Mouse (Mus musculus) layer of hippocampus, postnatal 14 days (tissue): ENCODE data around the gene Tmem252. TPM values are rescaled to one million over a fixed set of nuclear protein-coding genes. Genes with fewer than 3 reads are reported as not detected.

Source experiments
- DNase-seq, 2 experiments: peaks; one replicate each; pipeline ENCODE4 v3.0.0; 2021 to 2022; ENCODE audit warnings: low spot score in 2 of 2, mixed read lengths in 1 of 2
- long read RNA-seq, 2 experiments: library from polyadenylated mRNA; stranded (forward); transcript quantifications; one replicate each; pipeline ENCODE4 v2.0.0; 2021
- total RNA-seq, 2 experiments: library from RNA; stranded (reverse); gene quantifications; 2 replicates each; pipeline ENCODE4 v1.2.3; 2021

The Tmem252 gene
- 1 to 10 TPM in 1 of 2 experiments, under 1 TPM in 1; 0.52 to 1.2 TPM for total RNA-seq
- long read RNA-seq, experiment 1, full-length matches to known transcripts = 4 of 5 reads
- long read RNA-seq, experiment 1, partial matches to known transcripts = 0 of 5 reads
- long read RNA-seq, experiment 1, other reads (novel, unspliced or antisense) = 1 of 5 reads
- long read RNA-seq, experiment 2, full-length matches to known transcripts = 9 of 11 reads
- long read RNA-seq, experiment 2, partial matches to known transcripts = 0 of 11 reads
- long read RNA-seq, experiment 2, other reads (novel, unspliced or antisense) = 2 of 11 reads

DNA sequence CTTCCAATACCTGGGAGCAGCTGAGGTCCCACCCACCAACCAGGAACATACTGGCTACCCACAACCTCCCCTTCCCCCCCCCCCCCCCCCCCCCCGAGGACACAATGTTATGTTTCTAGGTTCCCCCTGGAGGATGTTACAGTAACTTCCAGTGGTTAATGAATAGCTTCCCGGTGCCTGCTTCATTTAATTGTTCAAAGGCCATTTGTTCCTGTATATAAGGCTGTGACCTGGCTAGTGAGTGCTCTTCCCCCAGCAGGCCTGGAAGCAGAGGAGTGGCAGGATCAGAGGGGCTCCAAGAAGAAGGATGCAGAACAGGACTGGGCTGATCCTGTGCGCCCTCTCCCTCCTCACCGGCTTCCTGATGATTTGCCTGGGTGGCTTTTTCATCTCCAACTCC lies at the start of gene Tmem252:
Tmem252 (plus strand) TSS at position 247 of the 400 bp plus-strand sequence.
- DNase-seq = no peak

DNA sequence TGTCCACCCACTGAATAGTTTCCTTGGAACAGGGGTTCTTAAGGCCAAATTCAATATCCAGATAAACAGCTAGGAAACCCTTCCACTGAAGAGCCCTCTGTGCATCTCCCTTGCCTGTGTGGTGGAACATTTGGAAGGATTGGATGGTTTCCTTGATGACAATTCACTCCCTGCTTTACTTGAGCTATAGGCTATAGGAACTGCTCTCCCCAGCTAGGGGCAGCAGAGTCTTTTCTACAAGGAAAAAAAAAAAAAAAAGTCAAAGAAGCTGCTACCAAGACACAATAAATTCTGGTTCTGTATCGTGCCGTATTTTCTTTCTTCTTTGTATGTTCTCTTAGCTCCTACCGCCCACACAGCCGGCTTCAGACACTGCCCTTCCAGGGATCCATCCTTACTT lies 45.8 kb upstream of the Tmem252 start:
- DNase-seq = no peak

DNA sequence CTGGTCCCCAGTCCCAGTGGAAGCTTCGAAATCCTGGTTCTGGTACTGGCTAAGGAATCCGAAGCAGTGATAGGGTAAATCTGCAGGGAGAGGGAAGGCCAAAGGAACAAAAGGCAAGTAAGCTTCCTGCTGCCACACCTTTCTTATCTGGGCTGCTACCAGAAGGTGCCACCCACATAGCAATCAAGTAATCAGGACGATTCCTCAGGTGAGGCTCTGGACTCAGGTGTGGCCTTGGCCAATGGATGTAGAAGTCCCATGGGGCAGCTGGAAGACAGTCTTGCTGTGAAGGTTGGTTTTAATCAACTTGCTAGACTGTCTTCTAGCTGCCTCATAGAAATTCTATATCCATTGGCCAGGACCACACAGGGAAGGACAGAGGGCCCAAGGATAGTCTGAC lies 40.8 kb upstream of the Tmem252 start:
- no peak for DNase-seq

DNA sequence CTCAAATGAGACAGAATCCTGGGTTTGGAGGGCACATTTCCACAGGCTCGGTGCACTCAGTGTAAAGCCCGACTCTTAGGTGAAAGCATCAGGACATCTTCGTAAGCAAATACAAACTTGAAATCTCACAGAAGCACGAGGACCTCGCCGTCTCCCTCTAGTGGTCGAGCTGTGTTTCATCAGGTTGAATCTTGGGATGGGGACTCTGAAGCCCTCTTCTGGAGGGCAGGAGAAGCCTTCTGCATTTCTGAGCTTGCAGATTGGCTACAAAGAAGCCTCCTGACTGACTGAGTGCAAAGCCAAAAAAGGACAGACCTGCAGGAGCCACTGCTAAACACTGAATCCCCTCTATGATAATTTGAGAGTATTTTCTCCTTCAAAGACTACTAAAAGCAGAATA lies 39.2 kb upstream of the Tmem252 start:
- DNase-seq = peak; percentile 58 to 77

DNA sequence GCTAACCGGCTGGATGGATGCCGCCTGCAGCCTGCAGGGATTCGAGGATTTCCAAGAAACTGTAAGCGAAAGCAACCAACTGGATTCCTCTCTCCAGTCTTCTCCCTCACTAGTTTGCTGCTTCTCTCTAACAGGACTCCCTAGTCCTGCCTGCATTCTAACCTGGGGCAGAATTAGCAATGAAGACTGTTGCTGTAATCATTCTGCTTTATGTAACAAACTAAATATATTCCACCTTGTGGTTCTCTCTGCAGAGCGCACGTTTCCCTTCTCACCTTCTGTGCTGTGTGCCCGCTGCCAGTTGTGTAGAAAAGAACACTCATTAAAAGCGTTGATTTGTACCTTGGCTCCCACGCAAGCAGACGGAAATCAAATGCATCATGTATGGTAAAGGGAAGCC lies 37.2 kb upstream of the Tmem252 start:
- DNase-seq = peak in 1 of 2 experiments; percentile 31

DNA sequence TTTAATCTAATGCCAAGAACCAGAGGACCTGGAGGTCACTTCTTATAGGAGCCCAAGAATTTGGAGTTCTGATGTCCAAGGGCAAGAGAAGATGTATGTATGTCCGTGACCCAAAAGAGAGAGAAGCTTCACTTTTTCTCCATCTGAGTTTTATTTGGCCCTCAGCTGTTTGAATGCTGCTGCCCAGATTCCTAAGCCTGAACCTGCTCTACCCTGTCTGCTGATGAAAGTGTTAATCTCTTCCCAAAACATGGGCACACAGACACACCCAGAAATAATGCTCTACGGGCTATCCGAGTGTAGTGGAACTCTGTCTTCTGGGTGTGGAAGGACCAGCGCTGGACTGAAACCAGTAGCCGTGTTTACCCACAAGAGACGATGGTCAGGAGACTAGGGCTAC lies 35.8 kb upstream of the Tmem252 start:
- no peak for DNase-seq

DNA sequence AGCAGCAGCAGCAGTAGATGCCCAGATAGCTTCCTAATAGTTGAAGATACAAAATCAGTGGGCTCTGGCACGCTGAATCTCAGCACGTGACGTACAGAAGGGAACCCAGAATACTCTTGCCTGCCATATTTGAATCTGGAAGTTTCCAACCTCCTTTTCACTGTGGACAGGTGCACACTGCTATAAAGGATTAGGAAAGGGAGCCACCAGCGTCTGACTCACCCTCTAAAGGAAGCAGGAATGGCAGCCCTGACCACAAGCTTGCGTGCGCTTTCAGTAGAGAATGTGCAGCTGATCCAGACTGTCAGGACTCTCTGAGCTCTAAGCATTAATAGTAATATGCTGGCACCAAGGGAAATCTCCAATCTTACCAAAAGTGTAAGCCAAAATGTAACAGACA lies 32.8 kb upstream of the Tmem252 start:
- no peak for DNase-seq

DNA sequence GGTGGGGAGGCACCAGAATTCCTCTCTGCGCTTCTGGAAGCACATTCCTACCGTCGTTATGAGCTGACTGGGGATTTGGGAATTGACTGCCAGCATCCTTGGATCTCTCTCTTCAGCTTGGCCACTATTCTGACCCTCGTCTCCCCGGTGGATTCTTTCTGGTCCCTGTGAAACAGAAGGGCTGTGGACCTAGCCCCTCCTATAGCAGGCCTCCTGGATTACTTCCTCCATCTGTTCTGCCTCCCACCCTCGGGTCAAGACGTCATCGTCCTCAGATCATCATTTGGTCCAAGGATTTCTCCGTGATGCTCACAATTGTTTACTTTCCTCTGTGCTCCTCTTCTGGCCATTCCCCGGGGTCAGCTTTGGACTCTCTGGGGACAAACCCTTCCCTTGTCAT lies 28.8 kb upstream of the Tmem252 start:
- DNase-seq = no peak

DNA sequence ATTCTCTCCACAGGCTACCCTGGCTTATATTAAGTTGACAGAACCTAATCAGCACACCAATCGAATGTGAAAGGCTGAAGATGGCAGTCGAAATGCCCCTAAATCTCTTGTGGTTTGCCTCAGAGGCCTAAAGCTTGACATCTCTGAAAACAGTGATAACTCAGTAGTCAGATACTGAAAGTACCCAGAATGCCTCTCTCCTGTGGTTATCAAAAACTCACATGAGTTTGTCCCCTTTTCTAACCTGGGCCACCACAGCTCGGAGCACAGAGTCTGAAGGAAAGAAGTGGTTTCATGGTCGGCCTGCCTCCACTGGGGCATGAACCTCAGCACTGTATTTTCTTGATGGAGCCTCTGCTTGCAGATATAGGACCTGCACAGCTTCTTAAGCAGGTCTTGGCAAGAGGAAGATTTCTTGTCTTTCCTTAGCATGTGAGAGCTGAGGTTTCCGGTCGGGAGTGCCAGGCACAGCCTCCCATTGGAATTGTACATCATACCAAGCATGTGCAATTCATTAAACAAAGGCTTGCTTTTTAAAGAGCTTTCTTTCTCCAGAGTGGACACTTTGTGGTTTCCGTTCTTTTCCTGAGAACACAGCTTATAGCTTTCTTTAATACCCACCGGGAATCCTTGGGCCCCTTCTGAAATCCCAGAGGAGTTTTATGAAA lies 27.5 kb upstream of the Tmem252 start:
- DNase-seq = no peak

DNA sequence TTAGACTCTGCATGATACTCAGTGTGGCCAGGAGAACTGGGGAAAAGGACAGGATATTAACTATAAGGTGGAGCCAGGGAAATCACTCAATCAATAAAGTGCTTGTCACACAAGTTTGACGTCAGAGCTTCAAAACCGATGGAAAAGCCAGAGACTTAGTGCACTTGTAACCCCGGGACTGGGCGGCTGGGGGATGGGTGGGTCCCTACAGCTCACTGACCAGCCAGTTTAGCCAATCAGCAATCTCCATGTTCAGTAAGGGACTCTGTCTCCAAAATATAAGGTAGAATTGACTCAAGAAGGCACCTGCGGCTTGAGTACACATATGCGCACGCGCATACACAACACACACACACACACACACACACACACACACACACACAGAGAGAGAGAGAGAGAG lies 25.8 kb upstream of the Tmem252 start:
- DNase-seq = no peak

DNA sequence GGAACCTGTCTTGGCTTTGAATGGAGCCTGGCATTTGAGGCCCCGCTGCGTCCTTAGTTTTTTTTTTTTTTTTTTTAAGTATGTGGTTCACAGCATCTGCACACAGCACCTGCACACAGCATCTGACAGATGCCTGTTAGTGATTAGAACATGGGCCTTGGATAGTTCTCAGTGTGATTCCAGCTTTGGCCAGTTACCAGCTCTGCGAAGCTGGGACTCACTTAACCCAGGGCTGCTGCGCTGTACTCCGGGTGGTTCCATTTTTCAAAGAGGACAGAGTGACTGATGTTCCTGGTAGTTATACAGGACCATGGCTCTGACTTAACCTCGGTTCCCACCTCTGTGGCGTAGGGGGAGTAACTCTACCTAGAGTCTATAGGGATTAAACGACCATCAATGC lies 23.4 kb upstream of the Tmem252 start:
- DNase-seq = no peak

DNA sequence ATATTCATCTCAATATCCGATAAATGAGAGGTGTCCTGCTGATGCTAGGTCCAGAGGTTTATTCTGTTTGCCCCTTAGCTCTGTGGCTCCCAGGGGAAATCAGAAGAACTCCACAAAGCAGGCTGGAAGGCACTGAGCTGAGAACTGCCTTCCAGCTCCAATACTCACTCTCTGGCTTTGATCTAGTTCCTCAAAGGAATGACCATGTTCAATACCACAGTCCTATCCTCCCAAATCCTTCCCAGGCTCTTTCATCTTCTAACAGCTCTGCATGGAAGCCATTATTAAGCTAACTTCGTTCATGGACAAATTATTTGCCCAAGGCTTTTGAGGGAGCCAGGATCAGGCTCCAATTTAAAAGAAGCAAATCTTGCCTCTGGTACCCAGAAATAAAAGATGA lies 22.2 kb upstream of the Tmem252 start:
- DNase-seq = no peak

DNA sequence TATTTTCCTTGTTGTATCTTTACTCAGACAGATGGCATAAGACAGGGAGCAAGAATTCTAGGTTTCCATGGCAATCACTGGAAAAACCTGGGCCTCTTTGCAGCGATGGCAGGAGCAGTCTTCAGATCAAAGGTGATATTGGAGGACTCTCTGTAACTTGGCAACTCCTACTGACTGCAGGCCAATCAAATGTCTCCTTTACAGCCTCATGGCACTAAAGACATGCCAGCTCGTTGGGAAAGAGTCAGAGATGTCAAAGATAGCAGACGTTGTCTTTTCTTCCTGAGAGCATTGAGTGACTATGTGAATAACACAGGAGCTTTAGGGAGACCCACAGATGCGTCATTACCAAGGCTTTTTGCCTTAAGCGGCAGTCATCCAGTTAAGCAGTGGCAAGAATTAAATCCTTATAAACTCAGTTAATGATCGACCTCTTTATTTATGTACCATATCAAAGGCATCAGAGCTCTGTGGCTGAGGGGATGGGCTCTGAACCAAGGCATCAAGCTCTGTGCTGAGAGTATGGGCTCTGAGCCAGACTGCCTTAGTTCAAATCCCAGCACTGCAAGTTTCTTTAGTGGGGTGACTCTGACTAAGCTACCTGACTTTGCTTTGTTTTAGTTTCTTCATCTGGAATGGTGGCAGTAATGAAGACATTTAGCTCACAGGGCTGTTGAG lies 21.3 kb upstream of the Tmem252 start:
- no peak for DNase-seq

DNA sequence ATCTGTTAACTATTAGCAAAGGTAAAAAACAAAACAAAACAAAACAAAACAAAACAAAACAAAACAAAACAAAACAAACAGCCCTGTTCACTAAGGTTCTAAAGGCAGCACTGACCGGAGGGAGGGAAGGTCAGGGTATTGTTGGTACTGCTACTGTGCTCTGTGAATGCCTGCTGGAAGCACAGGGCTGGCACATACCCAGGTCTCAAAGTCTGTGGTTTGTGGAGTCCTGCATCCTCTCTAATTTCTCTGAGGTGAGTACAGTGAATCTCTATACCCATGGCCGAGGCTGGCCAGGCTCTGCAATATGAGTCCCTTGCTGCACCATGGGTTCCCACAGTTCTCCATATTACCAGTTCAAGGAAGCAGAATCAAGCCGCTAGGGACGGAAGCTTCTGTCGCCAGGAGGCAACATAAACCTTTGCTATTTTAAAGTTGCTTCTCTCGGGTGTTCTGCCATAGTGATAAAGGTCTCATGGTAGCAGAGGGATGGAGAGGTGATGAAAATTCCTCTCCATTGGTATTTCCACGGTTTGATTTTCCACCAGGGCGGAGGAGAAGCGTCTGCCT lies 20.5 kb upstream of the Tmem252 start:
- no peak for DNase-seq

DNA sequence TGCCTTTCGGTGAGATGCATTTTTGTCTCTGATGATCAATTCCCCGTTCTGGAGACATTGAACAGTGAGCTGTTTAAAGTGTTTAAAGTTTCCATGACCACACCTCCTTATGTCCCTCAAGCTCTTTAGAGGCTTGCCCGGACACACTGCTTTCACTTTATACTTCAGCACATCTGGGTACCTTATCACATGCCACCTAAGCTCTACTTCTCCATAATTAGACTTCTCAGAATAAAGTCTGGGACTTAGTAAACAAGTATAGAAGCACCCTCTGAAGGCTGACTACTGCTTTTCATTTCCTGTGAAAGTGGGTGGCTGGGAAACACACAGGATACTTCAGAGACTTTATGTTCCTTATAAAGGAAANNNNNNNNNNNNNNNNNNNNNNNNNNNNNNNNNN lies 16.8 kb upstream of the Tmem252 start:
- DNase-seq = no peak

DNA sequence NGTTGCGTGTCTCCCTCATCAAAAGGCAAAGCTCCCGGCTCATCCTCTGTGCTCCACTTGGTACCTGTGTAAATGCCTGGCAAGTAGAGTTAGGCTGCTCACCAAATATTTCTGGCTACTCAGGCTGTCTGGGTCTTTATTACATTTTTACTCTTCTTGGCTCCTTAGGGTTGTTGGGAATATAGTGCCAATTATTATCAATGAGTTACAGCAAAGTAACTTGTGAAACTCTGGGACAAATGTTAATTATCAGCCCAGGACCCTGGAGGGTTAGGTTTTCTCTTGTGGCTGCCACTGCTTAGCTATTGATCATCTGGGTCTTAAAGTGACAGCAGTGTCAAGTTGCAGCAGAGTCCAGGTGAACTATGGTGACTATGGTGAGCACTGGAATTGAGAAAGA lies 11.5 kb upstream of the Tmem252 start:
- no peak for DNase-seq

DNA sequence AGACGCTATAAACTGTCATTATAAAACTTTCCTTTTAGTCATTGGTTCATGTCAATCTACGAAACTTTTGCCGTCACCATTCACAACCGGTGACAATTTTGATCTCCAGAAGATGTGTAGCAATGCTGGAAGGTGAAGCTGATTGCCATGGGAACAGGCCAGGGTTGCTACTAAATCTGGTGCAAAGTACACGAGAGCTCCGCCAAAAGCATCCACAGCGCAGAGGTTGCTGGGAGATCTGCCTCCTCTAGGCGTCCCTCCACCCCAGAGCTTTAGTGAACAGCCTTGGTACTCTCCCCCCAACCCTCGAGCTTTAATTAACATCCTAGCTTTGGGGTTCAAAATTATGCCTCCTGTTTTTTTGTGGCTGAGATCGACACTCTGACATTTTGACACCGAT lies 8.0 kb upstream of the Tmem252 start:
- DNase-seq = peak in 1 of 2 experiments; percentile 43

DNA sequence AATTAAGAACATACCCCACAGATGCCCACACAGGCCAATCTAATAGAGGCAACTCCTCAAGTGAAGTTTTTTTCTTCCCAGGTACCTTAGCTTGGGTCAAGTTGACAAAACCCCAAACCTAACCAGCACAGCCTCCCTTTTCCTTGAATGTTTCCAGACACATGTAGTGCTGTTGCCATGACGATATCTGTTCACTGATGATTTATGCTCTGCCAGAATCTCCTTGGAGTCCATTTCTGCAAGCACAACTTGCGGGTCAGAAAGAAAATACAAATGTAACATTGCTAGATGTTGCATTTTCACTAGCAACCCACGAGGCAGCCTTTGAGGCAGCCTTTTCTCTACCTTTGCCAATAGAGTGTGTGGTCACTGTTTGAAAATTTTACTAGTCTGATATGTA lies 6.3 kb upstream of the Tmem252 start:
- no peak for DNase-seq

DNA sequence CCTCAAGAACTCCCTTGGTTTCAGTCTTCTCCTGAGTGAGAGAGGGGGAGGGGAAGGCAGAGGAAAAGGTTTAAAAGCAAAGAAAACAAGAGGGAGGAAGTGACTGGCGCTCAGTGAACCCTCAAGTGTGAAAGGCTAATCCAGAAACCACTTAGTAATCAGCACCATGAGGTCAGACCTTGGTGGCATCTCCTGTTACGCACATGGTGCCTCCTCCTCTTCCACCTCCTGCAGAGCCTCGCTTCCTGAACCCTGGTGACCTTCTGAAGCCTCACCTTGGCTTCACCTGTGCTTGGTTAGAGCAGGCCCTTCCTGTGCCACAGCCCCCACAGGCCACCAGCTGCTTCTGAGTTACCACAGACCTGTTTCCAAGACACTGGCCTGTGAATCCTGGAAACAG lies 2.2 kb upstream of the Tmem252 start:
- no peak for DNase-seq

DNA sequence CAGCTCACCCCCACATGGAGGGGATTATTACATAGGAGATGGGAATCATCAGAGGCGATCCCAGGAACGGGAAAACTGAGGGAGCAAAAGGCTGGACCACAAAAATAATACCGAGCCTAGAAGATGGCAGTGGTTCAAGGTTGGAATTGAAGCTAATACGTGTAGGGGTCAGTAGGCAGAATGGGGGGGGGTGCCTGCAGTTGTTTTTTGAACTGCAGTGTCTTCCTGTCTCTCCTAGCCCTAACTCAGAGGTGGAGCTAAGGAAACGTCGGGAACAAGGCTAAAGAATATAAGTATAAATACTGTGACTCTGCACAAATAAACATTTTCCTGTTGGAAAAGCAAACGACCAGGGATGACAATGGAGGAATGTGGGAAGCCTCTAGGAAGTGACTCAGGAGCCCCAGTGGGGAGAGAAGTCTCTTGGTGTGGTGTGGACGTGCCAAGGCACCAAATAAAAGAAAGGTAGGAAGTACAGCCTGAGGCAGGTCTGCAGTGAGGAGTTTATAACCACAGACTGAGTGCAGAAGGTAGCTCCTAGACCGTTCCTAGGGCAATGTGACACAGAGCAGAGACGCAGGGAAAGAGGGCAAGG lies 1.3 kb upstream of the Tmem252 start:
- no peak for DNase-seq

DNA sequence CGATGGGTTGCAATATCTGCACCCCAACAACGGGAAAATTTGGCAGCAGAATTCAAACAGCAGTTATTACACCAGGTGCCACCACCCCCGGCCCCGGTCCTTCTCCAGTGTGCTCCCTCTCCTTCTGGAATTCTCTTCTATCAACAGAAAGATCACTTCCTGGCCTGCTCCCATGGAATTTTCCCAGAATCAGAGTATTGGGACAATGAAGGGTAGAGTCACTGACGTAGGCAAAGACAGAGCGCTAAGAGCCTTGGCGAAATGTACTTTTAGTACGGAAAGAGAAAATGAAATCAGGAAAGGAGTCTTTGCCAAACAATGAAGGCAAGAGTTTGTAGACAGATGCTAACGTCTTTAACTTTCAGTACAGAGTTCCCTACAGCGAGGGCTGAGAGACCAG lies 477 bp upstream of the Tmem252 start:
- no peak for DNase-seq

DNA sequence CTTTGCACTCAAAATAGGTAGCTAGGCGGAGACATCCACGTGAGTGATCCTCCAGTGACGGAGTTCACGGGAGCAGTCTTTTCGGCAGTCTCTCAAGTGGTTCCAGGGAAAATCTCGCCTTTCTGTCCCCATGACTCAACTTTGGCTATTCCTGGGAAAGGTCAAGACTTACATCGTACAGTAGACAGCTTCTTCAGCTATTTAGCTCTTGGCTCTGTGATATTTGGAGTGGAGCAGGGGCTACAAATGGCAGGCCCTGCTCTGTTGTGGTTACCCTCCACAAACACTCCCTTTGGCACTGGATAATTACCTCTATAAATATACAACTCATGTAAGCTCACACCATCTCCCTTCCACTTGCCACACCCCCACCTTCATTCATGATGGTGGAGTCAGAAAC lies 2.6 kb downstream of the Tmem252 start:
- no peak for DNase-seq
